Mouse (Mus musculus): ENCODE measurements at regions not wholly inside any gene's neighbourhood (a gene's known extent, or its start where the extent isn't known, plus 50 kb on each side); places are given as distances from the start of the nearest gene placed in this dataset.

- DNase-seq (ENCODE audit: low spot score in 2 of 2), result no peak
Measured at GRCm38 (mm10) chr16:46587056-46587455, 88.7 kb upstream of the Nectin3 start.

- DNase-seq (ENCODE audit: low spot score in 2 of 2), result no peak
Measured at GRCm38 (mm10) chr16:46584502-46584901, 86.2 kb upstream of the Nectin3 start.

GRCm38 (mm10) chr16:46581115-46581514 is 82.8 kb upstream of the Nectin3 start:
- peak; percentile 54 to 75 for DNase-seq (ENCODE audit: low spot score in 2 of 2)

DNA sequence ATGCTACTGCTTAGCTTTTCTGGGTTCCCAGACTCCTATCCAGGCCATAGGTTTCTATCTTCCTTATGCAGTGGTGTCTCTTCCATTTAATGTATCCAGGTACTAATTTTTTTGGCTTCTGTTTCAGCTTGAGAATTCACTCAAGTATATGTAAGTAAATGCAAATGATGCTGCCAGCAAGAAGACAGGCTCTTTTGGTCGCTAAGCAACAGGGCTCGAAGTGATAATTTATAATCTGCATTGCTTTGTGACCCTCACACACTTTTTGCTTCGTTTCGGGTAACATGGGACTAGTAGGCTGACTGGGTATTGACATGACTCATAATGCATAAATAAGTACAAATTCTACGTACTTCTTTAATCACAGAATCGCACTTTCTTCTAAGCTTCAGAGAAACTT is 75.9 kb upstream of the Nectin3 start:
- DNase-seq (ENCODE audit: low spot score in 2 of 2), result peak; percentile 23 to 48

GRCm38 (mm10) chr16:46567446-46567845 is 69.1 kb upstream of the Nectin3 start:
- no peak for DNase-seq (ENCODE audit: low spot score in 2 of 2)

- DNase-seq (ENCODE audit: low spot score in 2 of 2), result peak in 1 of 2 experiments; percentile 24
Measured at GRCm38 (mm10) chr16:46566020-46566581, 67.8 kb upstream of the Nectin3 start.

- no peak for DNase-seq (ENCODE audit: low spot score in 2 of 2)
Measured at GRCm38 (mm10) chr16:46557281-46557680, 59.0 kb upstream of the Nectin3 start.

GRCm38 (mm10) chr16:46548207-46548606 is 49.9 kb upstream of the Nectin3 start:
- DNase-seq (ENCODE audit: low spot score in 2 of 2), result no peak

Data from right cerebral cortex, postnatal 10 days (tissue).